Mouse (Mus musculus) embryonic fibroblast, embryonic 13.5 days (primary cell): Measurements from ENCODE around the gene Gata3. TPM values are rescaled to one million over a fixed set of nuclear protein-coding genes. Genes with fewer than 3 reads are reported as not detected.

ENCODE experiments used
- H3K27ac ChIP-seq: 2 replicates; pipeline ENCODE4 v1.5.1; 2012; ENCODE audit warnings: low read length, control low read depth, inconsistent platforms; ENCODE audit not compliant: insufficient read depth
- H3K4me1 ChIP-seq: 2 replicates; pipeline ENCODE4 v1.6.1; 2011; ENCODE audit warnings: low read length; ENCODE audit not compliant: control insufficient read depth, insufficient read depth
- H3K4me3 ChIP-seq: 2 replicates; pipeline ENCODE4 v1.5.1; 2011; ENCODE audit warnings: mild to moderate bottlenecking, control low read depth, low read length; ENCODE audit not compliant: insufficient read depth
- CTCF ChIP-seq: IDR thresholded peaks from 2 replicates; pipeline ENCODE4 v1.5.1; 2011; ENCODE audit warnings: mild to moderate bottlenecking, control low read depth, low read length, moderate library complexity, borderline replicate concordance; ENCODE audit not compliant: insufficient read depth
- POLR2A ChIP-seq: IDR thresholded peaks from 2 replicates; pipeline ENCODE4 v1.6.1; 2011; ENCODE audit warnings: low read depth, mild to moderate bottlenecking, control low read depth, low read length, moderate library complexity
- polyA plus RNA-seq: library from polyadenylated mRNA; stranded (reverse); fragments of >200 nt; gene quantifications from 2 replicates; pipeline ENCODE4 v1.2.4, GENCODE M21; 2011; ENCODE audit warnings: low read depth; ENCODE audit not compliant: missing spikeins, insufficient read length

Gata3 gene
- polyA plus RNA-seq, 1 experiment: 4.5 TPM

- TF ChIP-seq POLR2A: no peak
- no peak for TF ChIP-seq CTCF
- H3K4me3 ChIP-seq: no peak overlapping the region
- no peak overlapping the region for H3K27ac ChIP-seq
- H3K4me1 ChIP-seq: no peaks in the 10 kb centered on the region
Measured at GRCm38 (mm10) chr2:9897846-9898245, 8.0 kb upstream of the Gata3 start.

GRCm38 (mm10) chr2:9896097-9896770, 6.4 kb upstream of the Gata3 start:
- H3K27ac ChIP-seq: no peak overlapping the region
- TF ChIP-seq CTCF (no peak), POLR2A (no peak)
- peak overlapping the region; percentile 11; the same call in 1 of the 2 replicates for H3K4me3 ChIP-seq
- no peaks in the 10 kb centered on the region for H3K4me1 ChIP-seq

- H3K4me1 ChIP-seq: no peaks in the 10 kb centered on the region
- H3K27ac ChIP-seq: no peak overlapping the region
- TF ChIP-seq POLR2A: no peak
- no peak for TF ChIP-seq CTCF
- H3K4me3 ChIP-seq: no peak overlapping the region
Measured at GRCm38 (mm10) chr2:9894836-9895593, 5.2 kb upstream of the Gata3 start.

- Histone ChIP-seq H3K27ac (no peak overlapping the region), H3K4me3 (no peak overlapping the region), H3K4me1 (no peaks in the 10 kb centered on the region)
- TF ChIP-seq CTCF (no peak), POLR2A (no peak)
Measured at GRCm38 (mm10) chr2:9893272-9893953, 3.6 kb upstream of the Gata3 start.

- no peak overlapping the region for H3K27ac ChIP-seq
- H3K4me3 ChIP-seq: no peak overlapping the region
- TF ChIP-seq POLR2A (no peak), CTCF (no peak)
- H3K4me1 ChIP-seq: no peaks in the 10 kb centered on the region
Measured at GRCm38 (mm10) chr2:9892541-9892940, 2.7 kb upstream of the Gata3 start.

- no peak overlapping the region for H3K4me3 ChIP-seq
- no peak for TF ChIP-seq CTCF
- no peak for TF ChIP-seq POLR2A
- H3K27ac ChIP-seq: no peak overlapping the region
- no peaks in the 10 kb centered on the region for H3K4me1 ChIP-seq
Measured at GRCm38 (mm10) chr2:9890906-9891305, 1.1 kb upstream of the Gata3 start.

DNA sequence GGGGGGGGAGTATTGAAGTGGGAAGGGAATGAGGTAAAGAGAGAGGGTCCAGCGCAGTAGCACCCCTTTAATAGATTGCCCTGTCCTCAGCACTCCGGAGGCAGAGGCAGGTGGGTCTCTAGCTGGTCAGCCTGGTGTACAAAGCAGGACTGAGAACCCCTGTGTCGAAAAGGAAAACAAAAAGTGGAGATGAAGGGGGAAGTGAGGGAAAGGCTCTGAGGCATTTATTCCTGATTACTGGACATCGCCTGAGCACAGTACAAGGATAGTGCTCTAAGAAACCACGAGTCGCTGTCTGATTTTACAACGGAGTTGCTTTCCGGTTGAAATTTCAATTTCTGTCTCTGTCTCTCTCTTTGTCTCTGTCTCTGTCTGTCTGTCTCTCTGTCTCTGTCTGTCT, 417 bp upstream of the Gata3 start:
- no peak for TF ChIP-seq CTCF
- TF ChIP-seq POLR2A: no peak
- no peak overlapping the region for H3K27ac ChIP-seq
- H3K4me3 ChIP-seq: no peak overlapping the region
- H3K4me1 ChIP-seq: no peaks in the 10 kb centered on the region

GRCm38 (mm10) chr2:9888913-9889650, 752 bp downstream of the Gata3 start, which contains the start of gene 9230102O04Rik:
Gene 9230102O04Rik (minus strand): TSS chr2:9889540.
- H3K4me1 ChIP-seq: no peaks in the 10 kb centered on the region
- peak within 1 kb of the TSS; percentile 3 for H3K4me3 ChIP-seq
- H3K27ac ChIP-seq: no peak within 1 kb of the TSS
- no peak for TF ChIP-seq POLR2A
- TF ChIP-seq CTCF: peak; percentile 27; the same call in 1 of the 2 replicates

DNA sequence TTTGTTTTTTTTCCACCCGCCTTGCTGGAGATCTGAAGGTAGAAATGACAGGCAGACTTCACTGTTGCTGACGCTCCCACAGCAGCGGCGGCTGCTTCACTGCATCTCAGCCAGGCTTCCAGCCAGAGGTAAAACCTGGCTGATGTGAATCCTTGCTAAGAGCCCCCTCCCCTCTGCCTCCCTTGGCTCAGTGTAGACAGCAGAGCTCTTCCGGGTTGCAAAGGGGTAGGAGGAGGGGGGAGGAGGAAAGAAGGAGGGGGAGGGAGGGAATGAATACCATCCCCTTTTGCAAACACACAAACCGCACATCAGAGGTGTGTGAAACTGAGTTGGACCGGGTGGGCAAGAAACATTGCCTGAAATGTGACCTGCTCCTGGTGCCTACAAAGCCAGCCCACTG, 2.2 kb downstream of the Gata3 start:
- H3K4me3 ChIP-seq: no peak overlapping the region
- H3K27ac ChIP-seq: no peak overlapping the region
- TF ChIP-seq CTCF (no peak), POLR2A (no peak)
- H3K4me1 ChIP-seq: no peaks in the 10 kb centered on the region
